In the genomic region with DNA sequence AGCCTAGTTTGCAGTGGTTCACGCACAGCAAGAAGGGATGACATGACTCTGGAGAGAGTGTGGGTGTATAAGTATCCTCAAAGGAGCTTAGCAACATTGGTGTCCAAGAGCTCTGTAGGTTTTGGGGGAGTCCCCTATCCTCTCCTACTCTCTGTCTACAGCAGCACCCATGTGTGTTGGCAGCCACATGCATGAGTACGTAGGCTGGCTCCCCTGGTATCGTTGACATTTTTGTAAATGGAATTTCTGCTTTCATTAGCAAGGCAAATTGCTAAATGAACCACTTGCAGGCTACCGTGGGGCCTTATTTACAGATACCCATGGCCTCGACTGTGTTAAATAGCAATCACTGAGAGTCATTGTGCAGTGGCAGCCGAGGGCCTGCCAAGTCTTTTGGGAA, we compare ENCODE assay signal across 26 mouse cellular contexts.
"Had no signal": no experiment of that assay in that cellular context is flagged by ENCODE, and none has a peak within 500 bp of the region (broad histone marks: within the 10 kb centered on the region; RNA-seq: fewer than 3 reads in every experiment).

No protein-coding gene starts in this region.

- ATAC-seq: hindbrain, postnatal 0 days; intestine, embryonic 16.5 days had no signal

- H3K4me3 ChIP-seq: heart, adult 2 months; heart, embryonic 13.5 days; heart, embryonic 15.5 days; kidney, embryonic 15.5 days; limb, embryonic 13.5 days; limb, embryonic 15.5 days; liver, embryonic 13.5 days; liver, embryonic 15.5 days had no signal

- H3K36me3 ChIP-seq: heart, embryonic 13.5 days; heart, embryonic 15.5 days; kidney, embryonic 15.5 days; limb, embryonic 13.5 days; limb, embryonic 15.5 days; liver, embryonic 13.5 days; liver, embryonic 15.5 days had no signal

- H3K27ac ChIP-seq: heart, adult 2 months; heart, embryonic 13.5 days; heart, embryonic 15.5 days; hindbrain, embryonic 14.5 days; hindbrain, postnatal 0 days; kidney, embryonic 15.5 days; kidney, postnatal 0 days; limb, embryonic 13.5 days; limb, embryonic 15.5 days; liver, embryonic 13.5 days; liver, embryonic 15.5 days had no signal

- H3K4me2 ChIP-seq: heart, embryonic 11.5 days; heart, embryonic 13.5 days; heart, embryonic 15.5 days; hindbrain, embryonic 14.5 days; kidney, embryonic 15.5 days; limb, embryonic 13.5 days; limb, embryonic 15.5 days; liver, embryonic 11.5 days; liver, embryonic 13.5 days; liver, embryonic 15.5 days had no signal

- H3K9me3 ChIP-seq: heart, embryonic 15.5 days; kidney, embryonic 15.5 days; limb, embryonic 15.5 days; liver, embryonic 13.5 days; liver, embryonic 15.5 days had no signal

- H3K4me1 ChIP-seq: heart, embryonic 13.5 days; heart, embryonic 15.5 days; kidney, embryonic 15.5 days; limb, embryonic 13.5 days; limb, embryonic 15.5 days; liver, embryonic 13.5 days; liver, embryonic 15.5 days had no signal

- DNase-seq: gastrocnemius, postnatal 14 days; gastrocnemius, postnatal 36 days; heart, adult 11 months; heart, adult 2 months; heart, postnatal 14 days; heart, postnatal 36 days; kidney, adult 11 months; kidney, adult 2 months; kidney, adult 9 months; kidney, postnatal 14 days; kidney, postnatal 36 days; layer of hippocampus, postnatal 36 days; left cerebral cortex, postnatal 4 days; liver, embryonic 13.5 days had no signal

- H3K27me3 ChIP-seq: heart, embryonic 13.5 days; heart, embryonic 15.5 days; kidney, embryonic 15.5 days; limb, embryonic 13.5 days; limb, embryonic 15.5 days; liver, embryonic 13.5 days; liver, embryonic 15.5 days had no signal

- H3K9ac ChIP-seq: heart, embryonic 13.5 days; heart, embryonic 15.5 days; hindbrain, embryonic 14.5 days; kidney, embryonic 15.5 days; limb, embryonic 13.5 days; limb, embryonic 15.5 days; liver, embryonic 13.5 days; liver, embryonic 15.5 days had no signal
